Mouse (Mus musculus): ENCODE measurements around the gene Ttll9. TPM values are rescaled to one million over a fixed set of nuclear protein-coding genes. Genes with fewer than 3 reads are reported as not detected.

The Ttll9 gene
- polyA plus RNA-seq, 1 experiment = 5.8 TPM

- no peak for TF ChIP-seq CTCF (IDR thresholded peaks at IDR 0.05; ENCODE audit: borderline replicate concordance, extremely low read depth, insufficient read depth, insufficient read length)
- TF ChIP-seq POLR2A (IDR thresholded peaks at IDR 0.05; ENCODE audit: borderline replicate concordance, extremely low read depth, insufficient read depth, insufficient read length, poor library complexity, severe bottlenecking) = no peak
- DNase-seq (ENCODE audit: low read depth) = peak; percentile 42
These were observed 19.3 kb upstream of the Ttll9 start for GRCm38 (mm10) chr2:152942898-152943515.

- TF ChIP-seq POLR2A (IDR thresholded peaks at IDR 0.05; ENCODE audit: borderline replicate concordance, extremely low read depth, insufficient read depth, insufficient read length, poor library complexity, severe bottlenecking) (no peak), CTCF (IDR thresholded peaks at IDR 0.05; ENCODE audit: borderline replicate concordance, extremely low read depth, insufficient read depth, insufficient read length) (peak; percentile 33; the same call in 1 of the 2 replicates)
- DNase-seq (ENCODE audit: low read depth) = peak; percentile 29
These were observed 18.7 kb upstream of the Ttll9 start for GRCm38 (mm10) chr2:152943568-152943967.

DNA sequence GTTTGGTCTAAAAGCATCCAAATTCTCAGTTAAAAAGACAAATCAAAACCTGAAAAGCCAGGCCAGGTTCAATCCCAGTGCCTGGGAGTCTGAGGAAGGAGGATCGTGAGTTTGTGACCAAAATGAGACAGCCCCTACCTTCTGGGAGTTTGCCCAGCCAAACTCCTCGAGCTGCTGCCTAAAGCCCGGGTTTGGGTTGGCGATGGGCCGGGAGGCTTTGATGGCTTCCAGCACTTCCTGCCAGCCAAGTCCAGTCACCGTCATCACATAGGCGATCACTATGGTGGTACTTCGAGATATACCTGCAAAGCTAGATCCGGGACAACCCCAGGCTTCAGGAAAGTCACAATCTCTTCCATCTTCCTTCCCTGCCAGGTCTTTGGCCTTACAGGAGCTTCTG lies 18.3 kb upstream of the Ttll9 start:
- TF ChIP-seq POLR2A (IDR thresholded peaks at IDR 0.05; ENCODE audit: borderline replicate concordance, extremely low read depth, insufficient read depth, insufficient read length, poor library complexity, severe bottlenecking) (no peak), CTCF (IDR thresholded peaks at IDR 0.05; ENCODE audit: borderline replicate concordance, extremely low read depth, insufficient read depth, insufficient read length) (no peak)

DNA sequence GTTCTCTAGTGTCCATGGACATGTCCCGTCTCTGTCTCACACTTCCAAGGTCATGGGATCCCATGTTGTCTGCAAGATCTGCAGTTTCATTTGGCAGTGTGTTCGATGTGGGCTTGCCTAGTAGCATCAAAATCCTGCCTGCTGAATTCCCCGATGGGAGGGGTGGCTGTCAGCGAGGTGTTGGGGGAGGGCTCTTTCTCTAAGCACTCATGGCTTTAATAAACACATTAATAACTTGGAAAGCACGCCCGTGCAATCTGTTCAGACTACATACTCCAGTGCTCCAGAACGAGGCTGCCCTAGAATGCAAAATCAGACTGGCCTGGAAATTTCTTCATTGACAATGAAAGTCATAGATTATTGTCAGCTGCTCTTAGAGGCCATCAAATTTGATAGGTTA lies 15.2 kb upstream of the Ttll9 start:
- peak; percentile 79 for DNase-seq (ENCODE audit: low read depth)
- TF ChIP-seq POLR2A (IDR thresholded peaks at IDR 0.05; ENCODE audit: borderline replicate concordance, extremely low read depth, insufficient read depth, insufficient read length, poor library complexity, severe bottlenecking) (no peak), CTCF (IDR thresholded peaks at IDR 0.05; ENCODE audit: borderline replicate concordance, extremely low read depth, insufficient read depth, insufficient read length) (no peak)

More for the DNA sequence above, 18.3 kb upstream of the Ttll9 start:
- DNase-seq (ENCODE audit: low read depth) = no peak

- no peak for DNase-seq (ENCODE audit: low read depth)
- TF ChIP-seq CTCF (IDR thresholded peaks at IDR 0.05; ENCODE audit: borderline replicate concordance, extremely low read depth, insufficient read depth, insufficient read length) (no peak), POLR2A (IDR thresholded peaks at IDR 0.05; ENCODE audit: borderline replicate concordance, extremely low read depth, insufficient read depth, insufficient read length, poor library complexity, severe bottlenecking) (no peak)
These were observed 13.8 kb upstream of the Ttll9 start for GRCm38 (mm10) chr2:152948438-152949020.

DNA sequence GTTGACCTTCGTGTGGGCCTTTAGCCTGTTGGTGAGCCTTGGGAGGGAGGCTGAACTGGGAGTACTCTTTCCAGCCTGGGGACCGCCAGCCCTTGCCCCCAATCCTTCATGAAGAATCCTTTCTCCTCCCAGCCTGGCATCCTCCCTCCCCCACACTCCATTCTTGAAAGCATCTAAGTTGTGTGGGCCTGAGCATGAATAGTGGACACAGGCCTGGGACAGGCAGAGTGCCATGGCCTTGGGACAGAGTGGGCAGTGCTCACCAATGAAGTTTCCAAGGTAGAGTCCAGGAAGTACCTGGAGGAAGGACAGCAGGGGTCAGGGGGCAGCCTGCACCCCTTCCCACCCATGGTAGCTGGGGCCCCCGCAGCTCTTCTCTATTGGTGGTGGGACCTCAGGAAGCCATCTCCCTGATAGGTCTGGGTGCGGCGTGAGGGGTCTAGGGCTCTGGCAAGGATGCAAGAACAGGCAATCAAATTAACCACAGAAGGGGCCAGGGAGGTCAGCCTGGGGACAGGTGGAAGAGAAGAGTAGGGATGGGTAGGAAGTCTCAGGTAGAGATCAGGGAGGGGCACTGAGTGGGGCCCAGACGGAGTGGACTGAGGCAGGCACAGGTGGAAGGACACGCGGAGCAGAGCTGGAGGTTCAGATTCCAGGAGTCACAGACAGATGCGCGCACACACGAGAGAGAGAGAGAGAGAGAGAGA lies 11.8 kb upstream of the Ttll9 start:
- no peak for DNase-seq (ENCODE audit: low read depth)
- TF ChIP-seq CTCF (IDR thresholded peaks at IDR 0.05; ENCODE audit: borderline replicate concordance, extremely low read depth, insufficient read depth, insufficient read length) (no peak), POLR2A (IDR thresholded peaks at IDR 0.05; ENCODE audit: borderline replicate concordance, extremely low read depth, insufficient read depth, insufficient read length, poor library complexity, severe bottlenecking) (no peak)

DNA sequence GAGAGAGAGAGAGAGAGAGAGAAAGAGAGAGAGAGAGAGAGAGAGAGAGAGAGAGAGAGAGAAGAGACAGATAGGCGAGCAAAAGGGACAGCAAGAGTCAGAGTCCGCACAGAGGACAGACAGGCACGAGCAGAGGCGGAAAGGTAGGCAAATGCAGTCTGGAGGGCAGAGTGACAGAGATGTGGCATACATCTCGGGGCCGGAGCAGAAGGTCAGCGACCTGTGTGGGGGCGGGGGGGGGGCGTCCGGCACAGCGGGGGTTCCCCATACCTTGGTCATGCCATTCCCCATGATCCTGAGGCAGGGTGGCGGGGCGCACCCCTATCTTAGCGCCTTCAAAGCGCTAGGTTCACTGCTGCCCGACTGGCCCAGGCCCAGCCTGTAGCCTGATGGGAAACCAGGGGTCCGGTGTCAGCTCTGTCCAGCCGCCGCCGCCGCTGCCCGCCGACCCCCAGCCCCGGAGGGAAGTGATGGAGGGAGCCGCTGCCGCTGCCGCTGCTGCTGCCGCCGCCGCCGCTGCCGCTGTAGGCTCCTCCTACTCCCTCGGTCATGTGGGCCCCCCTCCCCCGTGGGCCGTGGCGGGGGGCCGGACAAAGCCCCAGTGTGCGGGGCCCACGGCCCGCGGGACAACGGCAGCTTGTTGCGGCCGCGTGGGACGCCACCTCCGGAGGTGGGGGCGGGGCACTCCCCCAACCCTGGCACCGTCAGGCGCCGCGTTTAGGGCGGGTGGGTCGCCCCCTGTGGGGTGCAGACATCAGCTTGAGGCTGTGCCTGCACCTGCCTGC lies 11.0 kb upstream of the Ttll9 start, which contains the start of gene Dusp15:
TSS of gene Dusp15 (minus strand) at position 634 of the 785 bp plus-strand sequence.
- TF ChIP-seq CTCF (IDR thresholded peaks at IDR 0.05; ENCODE audit: borderline replicate concordance, extremely low read depth, insufficient read depth, insufficient read length) (0 out of 2 replicates have a peak, but pooled peaks have one; percentile 2), POLR2A (IDR thresholded peaks at IDR 0.05; ENCODE audit: borderline replicate concordance, extremely low read depth, insufficient read depth, insufficient read length, poor library complexity, severe bottlenecking) (peak; percentile 82)
- peak; percentile 83 for DNase-seq (ENCODE audit: low read depth)

DNA sequence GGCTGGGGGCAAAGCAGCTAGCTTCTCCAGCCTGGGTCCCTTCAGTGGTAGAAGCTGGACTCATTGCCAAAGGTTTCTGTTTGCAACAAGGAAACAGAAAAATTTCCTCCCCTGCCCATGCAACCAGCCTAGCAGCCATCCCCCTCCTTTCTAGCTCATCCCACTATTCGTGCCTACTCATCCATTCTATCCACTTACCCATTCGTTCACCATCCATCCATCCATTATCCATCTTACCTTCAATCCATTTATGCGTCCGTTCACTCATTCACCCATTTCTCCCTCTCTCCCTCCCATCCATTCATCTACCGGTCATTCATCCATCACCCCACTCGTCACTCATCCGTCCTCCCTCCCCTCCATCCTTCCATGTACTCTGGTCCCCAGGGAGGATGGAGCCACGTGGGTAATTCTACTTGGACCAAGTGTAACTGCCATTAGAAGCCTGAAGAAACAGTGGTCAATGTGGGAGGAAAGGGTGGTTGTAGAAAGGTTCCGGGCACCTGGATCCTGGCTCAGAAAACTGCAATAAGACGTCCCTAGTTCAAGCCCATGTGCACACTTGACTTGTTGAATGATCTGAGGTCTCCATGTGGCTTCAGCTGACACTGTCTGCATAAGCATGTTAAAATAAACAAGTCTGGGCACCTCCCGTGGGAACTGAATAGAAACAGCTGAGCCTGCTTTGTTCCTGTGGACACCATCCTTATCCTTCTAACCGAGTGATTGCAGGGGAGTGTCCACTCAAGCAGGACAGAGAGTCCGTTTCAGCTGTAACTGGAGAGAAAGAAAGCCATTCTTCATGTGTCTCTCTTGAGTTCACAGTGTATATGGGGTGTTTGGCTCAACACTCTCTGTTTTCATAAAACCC lies 10.2 kb upstream of the Ttll9 start:
- DNase-seq (ENCODE audit: low read depth) = peak; percentile 52
- no peak for TF ChIP-seq POLR2A (IDR thresholded peaks at IDR 0.05; ENCODE audit: borderline replicate concordance, extremely low read depth, insufficient read depth, insufficient read length, poor library complexity, severe bottlenecking)
- no peak for TF ChIP-seq CTCF (IDR thresholded peaks at IDR 0.05; ENCODE audit: borderline replicate concordance, extremely low read depth, insufficient read depth, insufficient read length)

- no peak for DNase-seq (ENCODE audit: low read depth)
- TF ChIP-seq CTCF (IDR thresholded peaks at IDR 0.05; ENCODE audit: borderline replicate concordance, extremely low read depth, insufficient read depth, insufficient read length) (no peak), POLR2A (IDR thresholded peaks at IDR 0.05; ENCODE audit: borderline replicate concordance, extremely low read depth, insufficient read depth, insufficient read length, poor library complexity, severe bottlenecking) (no peak)
These were observed 4.2 kb upstream of the Ttll9 start for GRCm38 (mm10) chr2:152958116-152958515.

DNA sequence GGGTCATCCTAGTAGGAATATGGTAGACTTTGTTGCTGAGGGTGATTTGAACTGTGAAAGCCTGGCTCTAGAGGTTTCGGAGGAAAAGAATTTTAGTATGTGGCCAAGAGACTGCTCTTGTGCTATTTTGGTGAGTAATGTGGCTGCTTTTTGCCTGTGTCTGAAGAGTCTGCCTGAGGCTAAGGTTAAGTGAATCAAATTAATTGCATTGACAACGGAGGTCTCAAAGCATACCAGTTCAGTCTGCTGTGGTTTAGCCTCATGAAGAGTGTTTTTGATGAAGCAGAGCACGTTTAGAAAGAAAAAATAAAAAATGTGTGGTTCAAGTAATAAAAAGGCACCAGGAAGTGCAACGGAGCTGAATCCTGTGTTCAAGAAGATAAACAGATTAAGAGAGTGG lies 3.3 kb downstream of the Ttll9 start:
- TF ChIP-seq CTCF (IDR thresholded peaks at IDR 0.05; ENCODE audit: borderline replicate concordance, extremely low read depth, insufficient read depth, insufficient read length) (no peak), POLR2A (IDR thresholded peaks at IDR 0.05; ENCODE audit: borderline replicate concordance, extremely low read depth, insufficient read depth, insufficient read length, poor library complexity, severe bottlenecking) (no peak)
- DNase-seq (ENCODE audit: low read depth) = no peak

Data from brain, embryonic 14.5 days (tissue).